Mouse (Mus musculus): ENCODE data around the gene Gm26620. TPM values are rescaled to one million over a fixed set of nuclear protein-coding genes. Genes with fewer than 3 reads are reported as not detected.

Gm26620 gene
- polyA plus RNA-seq, 1 experiment from 2014 or later: not detected

- WGBS: 93% methylated on average over 13 of the region's 13 CpGs
- Histone ChIP-seq H3K36me3 (ENCODE audit: control insufficient read depth, insufficient read depth, low read length) (no peaks in the 10 kb centered on the region), H3K4me3 (ENCODE audit: low read depth, low read length) (no peak overlapping the region), H3K27me3 (ENCODE audit: control insufficient read depth, insufficient read depth, low read length) (no peaks in the 10 kb centered on the region), H3K4me1 (ENCODE audit: control insufficient read depth, insufficient read depth, low read length) (no peaks in the 10 kb centered on the region), H3K9ac (ENCODE audit: low read length) (no peak overlapping the region), H3K9me3 (ENCODE audit: control insufficient read depth, low read length) (no peaks in the 10 kb centered on the region), H3K27ac (replicated peaks; ENCODE audit: low read depth, low read length) (no peak overlapping the region), H3K4me2 (ENCODE audit: low read depth, severe bottlenecking) (no peak overlapping the region)
- DNase-seq (ENCODE audit: low spot score): no peak
- no peak for ATAC-seq (ENCODE audit: insufficient number of reproducible peaks, low FRiP score, low TSS enrichment, low read depth)
Measured at GRCm38 (mm10) chr1:170855056-170855760, 29.7 kb upstream of the Gm26620 start.

GRCm38 (mm10) chr1:170857369-170857768, 27.5 kb upstream of the Gm26620 start:
- DNase-seq (ENCODE audit: low spot score) (no peak), ATAC-seq (ENCODE audit: insufficient number of reproducible peaks, low FRiP score, low TSS enrichment, low read depth) (no peak)
- Histone ChIP-seq H3K4me1 (ENCODE audit: control insufficient read depth, insufficient read depth, low read length) (no peaks in the 10 kb centered on the region), H3K27me3 (ENCODE audit: control insufficient read depth, insufficient read depth, low read length) (no peaks in the 10 kb centered on the region), H3K4me3 (ENCODE audit: low read depth, low read length) (no peak overlapping the region), H3K9me3 (ENCODE audit: control insufficient read depth, low read length) (no peaks in the 10 kb centered on the region), H3K27ac (replicated peaks; ENCODE audit: low read depth, low read length) (no peak overlapping the region), H3K9ac (ENCODE audit: low read length) (no peak overlapping the region), H3K4me2 (ENCODE audit: low read depth, severe bottlenecking) (no peak overlapping the region), H3K36me3 (ENCODE audit: control insufficient read depth, insufficient read depth, low read length) (no peaks in the 10 kb centered on the region)
- WGBS: 80% methylated on average over 2 of the region's 2 CpGs

- no peak for ATAC-seq (ENCODE audit: insufficient number of reproducible peaks, low FRiP score, low TSS enrichment, low read depth)
- no peaks in the 10 kb centered on the region for H3K9me3 ChIP-seq (ENCODE audit: control insufficient read depth, low read length)
- WGBS: 94% methylated on average over 2 of the region's 2 CpGs
- no peak overlapping the region for H3K4me3 ChIP-seq (ENCODE audit: low read depth, low read length)
- no peaks in the 10 kb centered on the region for H3K36me3 ChIP-seq (ENCODE audit: control insufficient read depth, insufficient read depth, low read length)
- no peak overlapping the region for H3K9ac ChIP-seq (ENCODE audit: low read length)
- no peak overlapping the region for H3K4me2 ChIP-seq (ENCODE audit: low read depth, severe bottlenecking)
- H3K27me3 ChIP-seq (ENCODE audit: control insufficient read depth, insufficient read depth, low read length): no peaks in the 10 kb centered on the region
- H3K27ac ChIP-seq (replicated peaks; ENCODE audit: low read depth, low read length): no peak overlapping the region
- no peak for DNase-seq (ENCODE audit: low spot score)
- H3K4me1 ChIP-seq (ENCODE audit: control insufficient read depth, insufficient read depth, low read length): no peaks in the 10 kb centered on the region
Measured at GRCm38 (mm10) chr1:170858872-170859271, 26.0 kb upstream of the Gm26620 start.

GRCm38 (mm10) chr1:170861671-170862434, 23.0 kb upstream of the Gm26620 start:
- no peak for DNase-seq (ENCODE audit: low spot score)
- no peak overlapping the region for H3K9ac ChIP-seq (ENCODE audit: low read length)
- H3K36me3 ChIP-seq (ENCODE audit: control insufficient read depth, insufficient read depth, low read length): no peaks in the 10 kb centered on the region
- WGBS: 80% methylated on average over 13 of the region's 13 CpGs
- no peaks in the 10 kb centered on the region for H3K27me3 ChIP-seq (ENCODE audit: control insufficient read depth, insufficient read depth, low read length)
- no peak overlapping the region for H3K4me3 ChIP-seq (ENCODE audit: low read depth, low read length)
- peaks cover 2% of the 10 kb centered on the region; the same call in 1 of the 2 replicates for H3K4me1 ChIP-seq (ENCODE audit: control insufficient read depth, insufficient read depth, low read length)
- H3K4me2 ChIP-seq (ENCODE audit: low read depth, severe bottlenecking): no peak overlapping the region
- no peak overlapping the region for H3K27ac ChIP-seq (replicated peaks; ENCODE audit: low read depth, low read length)
- no peak for ATAC-seq (ENCODE audit: insufficient number of reproducible peaks, low FRiP score, low TSS enrichment, low read depth)
- no peaks in the 10 kb centered on the region for H3K9me3 ChIP-seq (ENCODE audit: control insufficient read depth, low read length)

- Histone ChIP-seq H3K36me3 (ENCODE audit: control insufficient read depth, insufficient read depth, low read length) (no peaks in the 10 kb centered on the region), H3K27ac (replicated peaks; ENCODE audit: low read depth, low read length) (no peak overlapping the region), H3K9ac (ENCODE audit: low read length) (no peak overlapping the region), H3K27me3 (ENCODE audit: control insufficient read depth, insufficient read depth, low read length) (no peaks in the 10 kb centered on the region), H3K4me1 (ENCODE audit: control insufficient read depth, insufficient read depth, low read length) (peaks cover 4% of the 10 kb centered on the region; the same call in 1 of the 2 replicates), H3K4me2 (ENCODE audit: low read depth, severe bottlenecking) (no peak overlapping the region), H3K9me3 (ENCODE audit: control insufficient read depth, low read length) (no peaks in the 10 kb centered on the region), H3K4me3 (ENCODE audit: low read depth, low read length) (no peak overlapping the region)
- DNase-seq (ENCODE audit: low spot score) (no peak), ATAC-seq (ENCODE audit: insufficient number of reproducible peaks, low FRiP score, low TSS enrichment, low read depth) (no peak)
- 76% methylated on average over 3 of the region's 3 CpGs for WGBS
Measured at GRCm38 (mm10) chr1:170862435-170862717, 22.5 kb upstream of the Gm26620 start.

GRCm38 (mm10) chr1:170863033-170863432, 21.8 kb upstream of the Gm26620 start:
- Histone ChIP-seq H3K4me1 (ENCODE audit: control insufficient read depth, insufficient read depth, low read length) (peaks cover 4% of the 10 kb centered on the region; the same call in 1 of the 2 replicates), H3K27me3 (ENCODE audit: control insufficient read depth, insufficient read depth, low read length) (no peaks in the 10 kb centered on the region), H3K9ac (ENCODE audit: low read length) (no peak overlapping the region), H3K27ac (replicated peaks; ENCODE audit: low read depth, low read length) (no peak overlapping the region), H3K9me3 (ENCODE audit: control insufficient read depth, low read length) (no peaks in the 10 kb centered on the region), H3K36me3 (ENCODE audit: control insufficient read depth, insufficient read depth, low read length) (no peaks in the 10 kb centered on the region), H3K4me3 (ENCODE audit: low read depth, low read length) (no peak overlapping the region), H3K4me2 (ENCODE audit: low read depth, severe bottlenecking) (no peak overlapping the region)
- WGBS: 84% methylated on average over 4 of the region's 4 CpGs
- no peak for ATAC-seq (ENCODE audit: insufficient number of reproducible peaks, low FRiP score, low TSS enrichment, low read depth)
- DNase-seq (ENCODE audit: low spot score): no peak

- H3K9me3 ChIP-seq (ENCODE audit: control insufficient read depth, low read length): no peaks in the 10 kb centered on the region
- peaks cover 4% of the 10 kb centered on the region; the same call in 1 of the 2 replicates for H3K4me1 ChIP-seq (ENCODE audit: control insufficient read depth, insufficient read depth, low read length)
- H3K4me3 ChIP-seq (ENCODE audit: low read depth, low read length): no peak overlapping the region
- H3K27ac ChIP-seq (replicated peaks; ENCODE audit: low read depth, low read length): no peak overlapping the region
- no peak overlapping the region for H3K4me2 ChIP-seq (ENCODE audit: low read depth, severe bottlenecking)
- H3K36me3 ChIP-seq (ENCODE audit: control insufficient read depth, insufficient read depth, low read length): no peaks in the 10 kb centered on the region
- H3K9ac ChIP-seq (ENCODE audit: low read length): no peak overlapping the region
- DNase-seq (ENCODE audit: low spot score): no peak
- ATAC-seq (ENCODE audit: insufficient number of reproducible peaks, low FRiP score, low TSS enrichment, low read depth): no peak
- no peaks in the 10 kb centered on the region for H3K27me3 ChIP-seq (ENCODE audit: control insufficient read depth, insufficient read depth, low read length)
Measured at GRCm38 (mm10) chr1:170864234-170864633, 20.6 kb upstream of the Gm26620 start.

GRCm38 (mm10) chr1:170864754-170865153, 20.1 kb upstream of the Gm26620 start:
- WGBS: 86% methylated on average over 3 of the region's 3 CpGs
- Histone ChIP-seq H3K4me1 (ENCODE audit: control insufficient read depth, insufficient read depth, low read length) (peaks cover 4% of the 10 kb centered on the region; the same call in 1 of the 2 replicates), H3K27ac (replicated peaks; ENCODE audit: low read depth, low read length) (no peak overlapping the region), H3K36me3 (ENCODE audit: control insufficient read depth, insufficient read depth, low read length) (no peaks in the 10 kb centered on the region), H3K4me3 (ENCODE audit: low read depth, low read length) (no peak overlapping the region), H3K4me2 (ENCODE audit: low read depth, severe bottlenecking) (no peak overlapping the region), H3K9me3 (ENCODE audit: control insufficient read depth, low read length) (no peaks in the 10 kb centered on the region), H3K9ac (ENCODE audit: low read length) (no peak overlapping the region), H3K27me3 (ENCODE audit: control insufficient read depth, insufficient read depth, low read length) (no peaks in the 10 kb centered on the region)
- DNase-seq (ENCODE audit: low spot score) (no peak), ATAC-seq (ENCODE audit: insufficient number of reproducible peaks, low FRiP score, low TSS enrichment, low read depth) (no peak)

Measured in limb, embryonic 11.5 days (tissue).